Mouse (Mus musculus) right cerebral cortex, postnatal 14 days (tissue): ENCODE measurements around the gene Hectd1.
A peak's percentile ranks its signal among the peaks of the same experiment; 100 is the strongest.

Experiments
- DNase-seq: peaks from one replicate; pipeline ENCODE4 v3.0.0; 2022

Hectd1 gene

DNA sequence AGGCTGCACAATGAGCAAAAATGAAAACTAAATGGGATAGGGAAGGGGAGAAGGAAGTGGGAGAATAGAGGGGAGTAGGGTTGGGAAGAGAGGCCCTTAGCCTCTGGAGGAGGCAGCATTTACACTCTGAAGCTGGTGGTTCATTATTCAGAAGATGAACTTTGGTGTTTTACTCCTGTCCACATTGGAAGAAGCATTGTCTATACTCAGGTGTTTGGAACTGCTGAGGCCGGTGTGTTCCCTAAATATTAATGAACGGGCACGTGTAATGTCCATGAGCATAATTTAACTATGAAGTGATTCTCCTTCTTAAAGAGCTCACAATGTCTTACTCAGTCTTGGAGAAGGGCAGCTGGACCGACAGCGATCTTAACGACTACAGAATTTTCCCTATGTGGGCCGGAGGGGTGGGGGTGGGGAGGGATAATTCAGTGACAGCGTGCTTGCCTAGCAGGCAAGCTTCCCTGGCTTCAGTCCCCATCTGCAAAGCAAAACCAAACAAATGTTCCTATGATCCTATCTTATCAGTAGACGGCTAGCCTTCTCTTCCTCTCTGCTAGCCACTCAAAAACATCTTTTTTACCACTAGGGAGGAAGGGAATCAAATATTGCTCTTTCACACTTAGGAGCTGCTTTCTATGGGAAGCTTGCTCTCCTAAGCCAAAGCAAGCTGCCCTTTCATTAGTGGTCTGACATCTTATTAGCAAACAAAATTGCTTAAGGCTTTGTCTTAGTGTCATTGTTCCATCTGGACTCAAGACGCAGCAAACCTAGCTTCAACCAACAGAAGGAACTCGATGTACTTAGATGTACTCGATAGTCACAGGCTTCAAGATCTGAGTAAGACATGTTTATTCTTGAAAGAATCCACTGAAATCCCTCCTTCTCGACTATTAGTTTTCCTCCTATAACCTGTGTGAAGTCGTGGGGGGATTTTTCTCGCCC, 14.5 kb upstream of the Hectd1 start:
- DNase-seq, result no peak

DNA sequence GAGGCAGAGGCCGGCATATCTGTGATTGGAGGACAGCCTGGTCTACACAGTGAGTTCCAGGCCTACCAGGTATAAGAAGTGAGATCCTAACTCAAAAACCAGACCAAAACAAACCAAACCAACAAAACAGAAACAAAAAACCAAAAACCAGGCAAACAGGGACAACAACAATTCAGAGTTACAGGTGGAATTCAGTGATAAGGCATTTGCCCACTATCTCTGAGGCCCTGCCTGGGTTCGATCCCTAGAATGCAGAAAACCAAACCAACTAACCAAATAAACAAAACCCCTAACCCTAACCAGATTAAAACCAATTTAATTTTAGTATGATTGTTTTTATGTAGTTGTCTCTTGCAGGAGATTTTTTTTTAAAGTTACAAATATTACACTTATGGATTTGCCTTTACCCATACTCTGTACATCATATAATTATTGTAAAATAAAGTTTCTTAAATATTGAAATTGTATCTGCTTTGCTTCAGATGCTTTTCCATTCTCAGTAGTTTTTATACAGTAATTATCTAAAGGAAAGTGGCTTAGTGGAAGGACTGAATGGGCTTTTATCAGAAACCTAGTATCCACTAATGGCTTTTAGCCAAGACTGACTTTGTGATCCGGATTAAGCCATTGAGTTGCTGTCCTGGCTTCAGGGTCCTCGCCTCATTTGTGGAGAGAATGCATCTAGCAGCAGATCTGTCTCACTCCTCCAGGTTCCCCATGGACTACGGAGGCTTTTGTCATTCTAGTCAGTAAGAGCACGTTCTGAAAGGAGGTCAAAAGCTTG, 12.9 kb upstream of the Hectd1 start:
- DNase-seq, result no peak

DNA sequence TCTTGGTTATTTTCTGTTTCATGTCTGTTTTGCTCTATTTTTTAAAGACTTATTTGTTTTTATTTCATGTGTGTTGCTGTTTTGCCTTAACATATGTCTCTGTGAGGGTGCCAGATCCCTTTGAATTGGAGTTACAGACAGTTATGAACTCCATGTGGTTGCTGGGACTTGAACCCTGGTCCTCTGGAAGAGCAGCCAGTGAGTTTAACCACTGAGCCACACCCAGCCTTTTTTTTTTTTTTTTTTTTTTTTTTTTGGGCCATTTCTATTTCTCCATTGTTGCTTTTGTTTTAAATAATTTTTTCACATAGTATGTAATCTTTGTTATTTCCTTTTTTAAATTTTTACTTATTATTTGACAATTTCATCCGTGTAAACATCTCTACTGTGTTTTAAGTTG, 10.5 kb upstream of the Hectd1 start:
- no peak for DNase-seq

DNA sequence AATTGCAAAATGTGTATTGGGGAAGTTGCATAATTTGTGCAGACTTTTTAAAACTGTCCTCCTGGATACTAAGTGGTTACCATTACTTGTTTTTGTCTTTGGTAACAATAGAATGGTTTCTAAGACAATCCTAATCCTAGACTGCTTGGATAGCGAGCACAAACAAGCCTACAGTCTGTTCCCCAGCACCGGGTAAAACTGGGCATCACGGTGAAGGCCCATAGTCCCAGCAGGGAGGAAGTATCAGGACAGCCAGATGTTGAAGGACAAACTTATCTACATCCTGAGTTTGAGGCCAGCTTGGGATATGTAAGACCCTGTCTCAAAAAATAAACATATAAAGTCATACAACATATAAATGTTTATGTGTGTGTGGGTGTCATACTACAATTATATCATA, 5.9 kb upstream of the Hectd1 start:
- DNase-seq, result no peak

DNA sequence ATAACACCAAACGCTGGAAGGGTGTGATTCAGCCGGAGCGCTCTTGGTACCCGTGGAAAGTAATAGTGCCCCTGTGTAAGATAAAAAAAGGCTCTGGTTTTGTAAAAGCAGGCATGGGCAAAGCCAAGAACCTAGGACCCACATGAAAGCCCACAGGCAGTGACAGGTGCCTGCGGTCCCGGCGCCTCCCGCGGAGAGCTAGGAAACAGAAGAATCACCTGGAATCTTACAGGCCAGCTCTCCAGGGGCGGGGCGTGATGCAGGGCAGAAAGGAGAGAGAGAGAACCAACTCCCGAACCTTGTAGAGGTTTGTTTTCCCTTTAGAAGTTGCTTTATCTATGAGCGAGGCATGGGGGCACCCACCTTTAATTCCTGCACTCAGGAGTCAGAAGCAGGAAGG, 2.6 kb upstream of the Hectd1 start:
- DNase-seq, result no peak

DNA sequence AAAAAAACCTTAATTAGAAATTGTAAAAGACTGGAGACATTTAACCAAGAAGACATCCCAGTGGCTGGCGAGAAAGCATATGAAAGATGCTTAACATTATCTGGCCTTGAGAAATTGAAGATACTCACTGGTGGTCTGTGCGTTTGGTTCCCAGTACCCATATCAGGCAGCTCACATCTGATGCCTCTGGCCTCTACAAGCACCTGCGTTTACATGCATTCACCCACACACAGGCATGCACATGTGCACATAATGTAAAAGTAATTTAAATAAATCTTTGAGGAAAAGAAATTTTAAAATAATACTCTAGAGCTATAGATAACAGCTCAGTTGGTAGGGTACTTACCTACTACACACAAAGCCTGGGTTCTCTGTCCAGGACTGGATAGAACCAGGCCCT, 2.0 kb upstream of the Hectd1 start:
- DNase-seq, result no peak

DNA sequence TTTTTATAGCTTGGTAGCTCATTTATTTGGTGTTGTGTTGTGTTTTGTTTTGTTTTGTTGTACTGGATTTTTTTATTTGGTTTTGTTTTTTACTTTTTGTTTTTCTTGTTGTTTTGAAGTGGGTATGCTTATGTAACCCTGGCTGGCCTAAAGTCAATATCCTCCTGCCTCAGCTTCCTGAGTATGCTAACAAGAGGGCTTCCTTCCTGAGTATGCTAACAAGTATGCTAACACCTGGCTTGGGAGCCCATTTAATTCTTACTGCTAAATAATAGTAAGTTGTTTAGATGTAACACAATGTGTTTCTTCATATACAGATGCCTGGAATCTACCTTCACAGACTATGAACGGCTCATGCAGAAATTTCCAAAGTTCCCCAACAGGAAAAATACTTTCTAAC, 1.3 kb upstream of the Hectd1 start:
- DNase-seq, result no peak

DNA sequence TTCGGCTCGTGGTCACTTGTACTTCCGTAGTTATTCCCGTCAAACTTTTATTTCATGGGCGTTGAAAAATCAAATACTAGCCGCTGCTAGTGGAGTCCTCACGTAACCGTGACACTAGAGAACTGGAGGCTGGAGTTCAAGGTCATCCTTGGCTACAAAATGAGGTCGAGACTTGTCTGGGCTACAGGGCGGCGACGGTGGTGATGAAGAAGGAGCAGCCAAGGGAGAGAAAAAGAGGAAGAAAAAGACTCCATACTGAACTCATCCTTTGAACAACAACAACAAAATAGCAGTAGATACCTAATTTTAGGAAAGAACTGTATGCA, 704 bp upstream of the Hectd1 start:
- no peak for DNase-seq

DNA sequence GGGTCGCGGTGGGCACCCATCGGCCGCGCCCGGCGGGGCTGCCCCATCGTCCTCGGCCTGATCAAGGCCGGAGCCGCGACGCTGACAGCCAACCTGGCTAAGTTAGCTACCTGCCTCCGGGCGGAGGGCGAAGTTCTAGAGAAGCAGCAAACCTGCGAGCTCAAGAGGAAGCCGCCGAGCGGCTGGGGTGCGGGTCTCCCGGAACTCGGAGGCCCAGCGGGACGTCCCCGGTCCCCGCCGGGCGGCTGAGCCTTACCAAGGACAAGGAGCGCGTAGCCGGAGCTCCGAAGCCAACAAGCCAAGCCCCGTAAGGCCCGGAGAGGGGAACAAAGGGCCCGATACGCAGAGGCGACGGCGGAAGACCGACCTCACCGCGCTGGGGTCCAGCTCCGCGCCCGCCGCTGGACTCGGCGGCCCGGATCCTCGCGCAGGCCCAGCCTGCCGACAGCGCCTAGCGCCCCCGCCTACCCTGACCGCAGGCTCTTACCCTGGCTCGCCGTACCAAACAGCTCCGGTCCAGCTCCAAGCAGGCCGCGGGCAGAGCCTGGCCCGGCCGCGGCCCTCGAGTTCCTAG, 533 bp downstream of the Hectd1 start:
- DNase-seq, result peak; percentile 49

DNA sequence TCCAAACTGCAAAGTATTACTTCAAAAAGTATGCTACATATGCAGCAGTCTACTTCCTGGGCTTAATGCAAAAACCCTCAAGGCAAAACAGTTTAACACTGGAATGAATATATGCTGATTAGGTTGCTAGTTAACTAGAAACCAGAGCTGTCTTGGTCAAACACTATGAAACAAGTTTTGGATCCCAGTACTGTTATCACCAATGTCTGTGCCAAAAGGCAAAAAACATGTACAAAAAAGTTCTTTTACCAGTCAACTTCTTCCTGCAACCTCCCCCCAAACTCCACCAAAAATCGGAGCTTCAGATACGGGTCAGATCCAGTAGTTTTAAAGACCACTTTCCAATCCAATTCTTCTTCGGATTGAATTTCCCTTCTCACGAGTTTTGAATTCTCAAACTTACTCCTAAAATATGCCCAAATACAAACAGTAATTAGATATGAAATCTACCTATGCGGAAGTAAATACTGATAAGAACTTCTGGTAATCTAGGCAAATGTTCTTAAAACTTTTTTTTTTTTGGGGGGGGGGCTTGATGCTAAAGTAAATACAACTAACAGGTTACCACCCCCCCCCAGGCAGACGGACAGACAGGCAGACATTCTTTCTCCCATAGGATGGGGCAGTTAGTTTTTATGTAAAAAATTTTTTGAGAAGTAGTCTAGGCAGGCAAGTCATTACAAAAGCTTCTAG, 1.2 kb downstream of the Hectd1 start:
- DNase-seq, result no peak

DNA sequence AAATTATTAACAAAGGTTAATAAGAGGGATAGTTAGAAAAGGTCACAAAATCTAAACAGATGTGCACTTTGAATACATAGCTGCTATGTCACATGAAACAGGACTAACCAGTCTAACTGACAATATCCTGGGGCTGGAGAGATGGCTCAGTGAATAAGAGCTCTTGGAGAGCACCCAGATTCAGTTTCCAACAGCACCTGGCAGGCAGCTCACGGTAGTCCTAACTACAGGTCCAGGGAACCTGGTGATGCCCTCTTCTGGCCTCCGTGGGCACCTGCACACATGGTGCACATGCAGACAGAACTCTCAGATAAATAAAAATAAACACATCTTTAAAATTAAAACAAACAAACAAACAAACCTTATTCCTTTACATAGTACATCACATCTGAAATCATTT, 4.0 kb downstream of the Hectd1 start:
- no peak for DNase-seq

DNA sequence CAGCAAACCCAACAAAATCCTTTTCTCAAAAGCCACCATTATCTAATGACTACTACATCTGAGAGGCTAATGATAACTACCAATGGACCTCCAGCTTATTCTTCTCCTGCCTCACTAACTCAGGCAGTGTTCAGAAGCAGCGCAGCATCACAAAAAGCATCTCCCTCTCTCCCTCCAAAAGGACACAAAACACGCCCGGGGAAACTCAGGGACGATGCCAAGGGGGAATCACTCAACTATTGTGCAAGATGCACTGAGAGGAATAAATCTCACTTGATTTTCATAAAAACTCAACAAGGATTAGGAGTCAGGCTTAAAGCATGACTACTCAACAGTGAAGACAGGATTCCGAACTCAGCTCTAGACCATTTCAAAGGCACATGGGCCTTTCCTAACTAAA, 6.0 kb downstream of the Hectd1 start:
- no peak for DNase-seq

DNA sequence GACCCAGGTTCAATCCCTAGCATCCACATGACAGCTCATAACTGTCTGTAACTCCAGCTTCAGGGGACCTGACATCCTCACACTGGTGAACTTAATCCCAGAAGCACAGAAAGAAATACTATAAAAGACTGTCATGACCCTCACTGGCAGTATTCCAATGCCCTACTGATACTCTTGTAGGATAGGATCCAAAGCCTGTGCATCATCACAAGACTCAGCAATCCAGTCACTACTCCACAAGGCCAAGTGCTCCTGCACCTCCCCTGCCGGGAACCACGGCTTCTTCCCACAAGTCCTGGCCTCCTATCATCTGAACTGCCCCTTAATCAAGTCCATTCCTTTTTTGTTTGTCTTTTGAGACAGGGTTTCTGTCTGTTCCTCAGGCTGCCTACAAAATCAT, 6.5 kb downstream of the Hectd1 start:
- DNase-seq, result no peak

DNA sequence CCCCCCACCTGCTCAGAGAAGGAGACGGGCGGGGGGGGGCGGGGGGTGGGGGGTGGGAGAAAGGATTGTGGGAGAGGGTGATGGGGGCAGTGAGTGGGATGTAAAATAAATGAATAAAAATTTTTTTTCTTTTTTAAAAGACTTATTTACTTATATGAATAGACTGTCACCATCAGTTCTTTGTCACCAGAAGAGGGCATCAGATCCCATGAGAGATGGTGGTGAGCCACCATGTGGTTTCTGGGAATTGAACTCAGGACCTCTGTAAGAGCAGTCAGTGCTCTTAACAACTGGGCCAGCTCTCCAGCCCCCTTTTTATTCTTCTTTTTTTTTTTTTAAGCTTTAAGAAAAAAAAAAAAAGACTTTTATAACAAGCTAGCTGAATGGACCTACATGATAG, 7.1 kb downstream of the Hectd1 start:
- no peak for DNase-seq

DNA sequence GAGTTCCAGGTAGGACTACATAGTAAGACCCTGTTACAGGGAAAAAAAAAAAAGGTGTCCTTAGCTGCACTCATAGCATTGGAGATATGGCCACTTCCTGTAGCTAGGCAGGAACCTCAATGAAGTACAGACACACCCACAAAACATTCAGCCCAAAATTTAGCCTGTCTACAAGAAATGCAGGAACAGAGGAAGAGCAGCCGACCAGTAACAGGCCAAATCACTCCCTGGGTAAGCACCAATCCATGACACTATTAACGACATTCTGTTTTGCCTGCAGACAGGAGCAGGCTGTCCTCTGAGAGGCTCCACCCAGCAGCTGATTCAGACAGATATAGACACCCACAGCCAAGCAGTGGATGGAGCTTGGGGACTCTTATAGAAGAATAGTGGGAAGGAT, 8.1 kb downstream of the Hectd1 start:
- no peak for DNase-seq

DNA sequence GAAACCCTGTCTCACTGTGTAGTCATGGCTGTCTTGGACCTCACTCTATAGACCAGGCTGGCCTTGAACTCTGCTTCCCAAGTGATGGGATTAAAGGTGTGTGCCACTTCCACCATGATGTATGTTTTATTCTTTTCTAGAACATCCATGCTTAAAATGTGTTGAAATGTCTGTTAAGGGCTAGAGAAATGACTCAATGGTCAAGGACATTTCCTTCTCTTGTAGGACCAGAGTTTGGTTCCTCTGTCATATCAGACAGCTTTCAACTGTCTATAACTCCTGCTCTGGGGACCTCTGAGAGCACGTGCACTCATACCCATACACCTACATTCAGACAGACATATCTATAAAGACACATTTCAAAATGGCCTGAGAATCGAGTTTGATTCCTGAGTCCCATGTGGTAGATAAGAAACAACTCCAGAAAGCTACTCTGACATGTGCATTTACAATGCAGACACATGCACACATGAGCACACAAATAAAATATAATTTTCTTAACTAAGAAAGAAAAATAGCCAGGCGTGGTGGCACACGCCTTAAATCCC, 9.3 kb downstream of the Hectd1 start:
- DNase-seq, result no peak

DNA sequence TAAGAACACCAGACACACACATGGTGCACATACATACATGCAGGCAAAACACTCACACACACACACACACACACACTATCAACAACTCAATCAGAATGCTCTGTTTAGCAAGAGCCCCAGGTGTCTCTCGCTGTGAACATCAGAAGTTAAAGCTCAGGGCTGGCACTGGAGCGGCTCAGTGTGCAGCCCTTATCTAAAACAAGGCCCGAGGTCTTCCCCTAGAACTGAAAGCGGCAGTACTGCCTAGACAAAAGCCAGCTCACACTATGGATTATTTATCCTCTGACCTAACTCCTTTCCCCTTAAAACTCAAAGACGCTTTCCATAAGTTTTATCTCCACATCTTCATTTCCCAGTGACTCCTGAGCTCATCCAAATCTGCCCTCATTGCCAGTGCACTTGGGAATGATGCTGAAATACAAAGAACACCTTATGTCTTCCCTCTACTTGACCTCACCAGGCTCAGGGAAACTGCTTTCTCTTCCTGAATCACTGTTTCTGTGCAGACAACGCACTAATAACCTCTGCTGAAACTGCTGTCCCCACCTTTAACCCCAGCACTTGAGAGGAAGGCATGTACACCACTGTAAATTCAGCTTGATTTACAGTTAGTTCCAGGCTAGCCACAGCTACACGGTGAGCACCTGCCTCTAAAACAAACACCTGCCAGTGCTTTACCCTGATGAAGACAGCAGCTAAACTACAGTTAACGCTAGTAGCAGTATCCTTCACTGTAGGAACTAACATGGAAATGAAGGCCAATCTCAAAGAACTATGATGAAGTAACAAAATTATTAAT, 11.3 kb downstream of the Hectd1 start:
- DNase-seq, result no peak

DNA sequence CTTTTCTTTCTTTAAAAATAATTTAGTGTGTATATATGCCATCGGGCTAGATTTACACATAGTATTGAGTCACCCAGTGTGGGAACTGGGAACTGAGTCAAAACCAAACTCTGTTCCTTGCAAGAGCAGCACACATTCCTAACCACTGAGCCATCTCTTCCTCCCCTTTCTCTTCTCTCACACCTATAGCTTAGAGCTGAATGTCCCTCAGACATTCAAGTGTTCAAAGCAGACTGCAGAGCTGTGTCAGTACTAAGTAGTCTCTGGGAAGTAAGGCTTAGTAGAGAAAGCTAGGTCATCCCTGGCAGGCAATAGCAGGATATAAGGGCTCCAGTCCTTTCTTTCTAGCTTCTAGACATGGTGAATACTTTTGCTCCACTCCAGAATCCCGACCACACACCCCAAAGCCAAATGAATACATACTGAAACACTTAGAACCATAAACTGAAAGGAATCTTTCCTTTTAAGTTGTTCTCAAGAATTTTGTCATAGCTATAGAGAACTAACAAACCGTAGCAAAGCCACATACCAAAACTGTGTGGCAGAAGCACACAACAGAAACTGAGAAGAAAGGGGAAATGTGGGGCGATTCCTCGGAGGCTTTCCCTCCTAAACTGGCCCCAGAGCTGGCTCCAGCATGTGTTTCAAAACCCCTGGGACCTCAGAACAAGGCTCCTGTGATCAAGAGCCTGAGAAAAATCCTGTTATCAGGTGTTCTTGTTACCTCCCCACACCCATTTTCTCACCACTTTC, 17.8 kb downstream of the Hectd1 start:
- no peak for DNase-seq

DNA sequence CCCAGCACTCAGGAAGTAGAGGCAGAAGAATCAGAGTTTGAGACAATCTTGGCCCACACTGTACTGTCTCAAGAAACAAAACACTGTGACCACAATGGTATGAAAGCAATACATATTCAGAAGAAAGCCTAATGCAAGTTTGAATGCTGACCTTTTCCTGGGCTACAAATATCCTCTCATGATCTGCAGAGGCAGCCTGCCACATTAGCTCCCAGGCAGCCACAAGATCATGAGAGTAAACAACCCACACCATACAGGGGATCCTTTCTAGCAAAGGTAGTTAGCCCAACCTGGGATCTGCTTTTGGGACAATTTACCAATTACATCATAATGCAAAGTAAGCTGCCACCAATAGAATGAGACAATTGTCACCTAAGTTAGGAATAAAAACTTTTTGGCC, 18.8 kb downstream of the Hectd1 start:
- no peak for DNase-seq

DNA sequence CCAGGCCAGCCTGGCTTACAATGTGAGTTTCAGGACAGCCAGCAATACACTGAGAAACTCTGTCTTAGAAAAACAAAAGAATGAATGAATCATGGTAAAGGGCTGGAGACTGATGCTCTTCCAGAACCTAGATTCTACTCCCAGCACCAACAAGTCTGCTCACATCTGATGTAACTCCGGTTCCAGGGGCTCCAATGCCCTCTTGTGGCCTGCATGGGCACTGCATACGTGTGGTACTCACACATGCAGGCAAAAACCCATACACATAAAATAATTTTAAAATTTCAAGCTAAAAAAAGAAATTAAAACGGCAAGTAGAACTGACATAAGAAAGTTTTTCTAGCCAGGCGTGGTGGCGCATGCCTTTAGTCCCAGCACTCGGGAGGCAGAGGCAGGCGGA, 44.5 kb downstream of the Hectd1 start:
- no peak for DNase-seq

DNA sequence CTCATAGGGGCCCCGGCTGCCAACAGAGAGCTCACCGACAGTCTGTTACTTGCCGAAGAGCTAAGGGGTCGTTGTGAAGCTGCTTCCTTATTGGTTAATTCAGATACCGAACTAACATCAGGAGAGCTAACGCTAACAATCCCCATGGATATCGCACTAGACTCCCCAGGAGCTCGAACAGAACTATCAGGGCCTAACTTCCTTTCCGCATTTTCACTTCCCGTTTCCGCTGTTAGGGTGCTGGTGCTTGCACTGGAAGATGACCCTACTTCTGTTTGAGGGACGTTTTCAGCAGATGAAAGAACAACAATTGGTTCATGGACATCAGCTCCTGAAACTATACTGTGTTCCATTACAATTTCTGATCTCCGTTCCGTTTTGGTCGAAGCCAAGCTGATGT, 60.6 kb downstream of the Hectd1 start:
- DNase-seq, result no peak

DNA sequence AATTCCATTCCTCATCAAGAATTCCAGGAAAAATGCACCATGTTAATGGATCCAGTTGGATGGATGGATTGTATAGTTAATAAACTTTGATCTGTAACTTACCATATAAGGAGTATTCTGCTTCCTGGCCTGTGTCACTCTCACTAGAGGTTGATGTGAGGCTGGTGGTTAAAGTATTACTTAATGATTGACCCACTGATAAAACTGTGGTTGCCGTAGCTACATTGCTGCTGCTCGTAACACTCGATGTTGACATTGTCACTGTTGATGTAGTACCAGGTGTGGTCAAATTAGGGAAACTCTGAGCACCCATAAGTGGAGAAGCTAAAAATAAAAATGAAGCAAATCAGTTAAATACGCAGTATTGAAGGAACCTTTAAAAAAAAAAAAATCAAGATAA, 61.9 kb downstream of the Hectd1 start:
- no peak for DNase-seq
